Mouse (Mus musculus) right cerebral cortex, postnatal 4 days (tissue): Measurements from ENCODE around the gene Nck2.

ENCODE experiments used
- DNase-seq: peaks from one replicate; pipeline ENCODE4 v3.0.0-alpha.2; 2022

The Nck2 gene

GRCm38 (mm10) chr1:43436554-43436953 is 7.8 kb upstream of the Nck2 start:
- no peak for DNase-seq

DNA sequence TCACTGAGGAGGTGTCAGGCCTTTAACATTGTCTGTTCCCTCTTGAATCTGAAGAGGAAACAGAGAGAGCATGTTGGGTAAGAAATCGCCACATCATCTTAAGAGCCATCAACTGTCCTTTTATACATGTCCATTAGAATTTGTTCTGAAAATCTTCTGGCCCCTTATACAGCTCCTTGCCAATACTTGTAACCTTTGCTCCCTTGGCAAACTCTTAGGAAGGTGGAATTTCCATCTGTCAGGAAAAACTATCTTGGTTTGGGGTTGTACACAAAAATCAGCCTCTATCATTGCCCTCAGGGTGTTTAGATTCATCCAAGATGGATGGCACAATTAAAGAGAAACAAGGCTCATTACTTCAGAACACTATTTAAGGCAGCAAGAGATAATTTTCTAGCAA is 5.1 kb upstream of the Nck2 start:
- no peak for DNase-seq

DNA sequence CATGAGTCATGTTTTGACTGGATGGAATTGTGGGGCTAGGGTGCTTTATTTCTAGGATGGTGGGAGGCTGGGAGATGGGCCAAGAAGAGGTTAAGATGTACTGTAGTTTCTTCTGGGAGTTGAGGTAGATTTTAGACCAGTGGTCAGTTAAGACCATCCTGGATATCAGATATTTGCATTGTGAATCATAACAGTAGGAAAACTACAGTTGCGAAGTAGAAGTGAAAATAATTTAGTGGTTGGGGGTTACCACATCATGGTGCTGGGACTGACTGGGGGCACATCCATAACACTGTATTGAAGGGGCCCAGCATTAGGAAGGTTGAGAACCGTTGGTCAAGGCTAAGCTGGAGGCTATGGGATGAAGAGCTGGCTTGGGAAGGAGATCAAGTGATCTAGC is 1.8 kb upstream of the Nck2 start:
- DNase-seq, result no peak

GRCm38 (mm10) chr1:43445170-43446088 is 1.1 kb downstream of the Nck2 start:
- DNase-seq, result peak; percentile 78

GRCm38 (mm10) chr1:43446089-43446533 is 1.7 kb downstream of the Nck2 start:
- peak; percentile 59 for DNase-seq

DNA sequence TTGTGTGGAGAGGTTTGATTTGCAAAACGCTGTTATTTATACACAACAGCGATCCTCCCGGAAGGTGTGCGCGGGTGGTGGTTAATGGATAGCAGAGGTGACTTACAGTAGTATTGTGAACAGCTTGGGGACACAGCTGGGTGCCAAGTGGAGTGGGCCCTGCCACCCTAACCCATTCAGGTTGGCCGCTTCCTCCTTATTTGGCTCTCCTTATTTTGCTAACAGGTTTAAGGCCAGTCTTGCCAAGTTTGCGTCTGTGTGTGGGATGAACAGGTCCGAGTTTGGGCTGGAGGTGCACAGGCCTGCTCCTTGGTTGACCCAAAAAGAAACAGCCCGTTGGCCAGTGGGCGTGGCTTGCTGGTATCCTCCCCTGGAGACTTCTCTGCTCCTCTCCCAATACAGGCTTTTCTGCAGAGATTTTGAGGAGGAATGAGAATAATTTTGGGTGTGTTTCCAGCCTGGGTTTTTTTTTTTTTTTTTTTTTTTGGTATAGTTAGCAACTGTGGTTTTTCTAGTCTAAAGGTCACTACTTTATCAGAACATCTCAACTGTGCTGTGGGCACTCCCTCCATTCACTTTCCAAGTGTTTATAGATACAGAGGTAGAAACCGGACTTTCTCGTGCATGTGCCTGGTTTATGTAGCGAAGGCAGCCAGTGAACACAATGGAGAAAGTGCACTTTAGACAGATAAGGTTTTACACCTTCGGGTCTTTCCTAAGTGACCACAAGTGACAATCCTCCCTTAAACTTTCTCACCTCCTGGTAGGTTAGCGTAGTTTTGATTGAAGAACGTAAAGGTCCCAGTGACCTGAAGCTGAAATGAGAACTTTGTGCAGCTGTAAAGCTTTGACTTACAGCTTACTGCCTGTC is 2.6 kb downstream of the Nck2 start:
- DNase-seq, result peak; percentile 21

GRCm38 (mm10) chr1:43447602-43448287 is 3.4 kb downstream of the Nck2 start:
- no peak for DNase-seq

GRCm38 (mm10) chr1:43450811-43451210 is 6.4 kb downstream of the Nck2 start:
- DNase-seq, result no peak

- DNase-seq, result no peak
Observed at GRCm38 (mm10) chr1:43453683-43454082, 9.3 kb downstream of the Nck2 start.

- no peak for DNase-seq
Observed at GRCm38 (mm10) chr1:43454741-43455140, 10.4 kb downstream of the Nck2 start.

- DNase-seq, result no peak
Observed at GRCm38 (mm10) chr1:43455196-43455595, 10.8 kb downstream of the Nck2 start.

- DNase-seq, result no peak
Observed at GRCm38 (mm10) chr1:43457012-43457766, 12.8 kb downstream of the Nck2 start.

GRCm38 (mm10) chr1:43460468-43460867 is 16.1 kb downstream of the Nck2 start:
- DNase-seq, result no peak

GRCm38 (mm10) chr1:43462666-43463065 is 18.3 kb downstream of the Nck2 start:
- no peak for DNase-seq

DNA sequence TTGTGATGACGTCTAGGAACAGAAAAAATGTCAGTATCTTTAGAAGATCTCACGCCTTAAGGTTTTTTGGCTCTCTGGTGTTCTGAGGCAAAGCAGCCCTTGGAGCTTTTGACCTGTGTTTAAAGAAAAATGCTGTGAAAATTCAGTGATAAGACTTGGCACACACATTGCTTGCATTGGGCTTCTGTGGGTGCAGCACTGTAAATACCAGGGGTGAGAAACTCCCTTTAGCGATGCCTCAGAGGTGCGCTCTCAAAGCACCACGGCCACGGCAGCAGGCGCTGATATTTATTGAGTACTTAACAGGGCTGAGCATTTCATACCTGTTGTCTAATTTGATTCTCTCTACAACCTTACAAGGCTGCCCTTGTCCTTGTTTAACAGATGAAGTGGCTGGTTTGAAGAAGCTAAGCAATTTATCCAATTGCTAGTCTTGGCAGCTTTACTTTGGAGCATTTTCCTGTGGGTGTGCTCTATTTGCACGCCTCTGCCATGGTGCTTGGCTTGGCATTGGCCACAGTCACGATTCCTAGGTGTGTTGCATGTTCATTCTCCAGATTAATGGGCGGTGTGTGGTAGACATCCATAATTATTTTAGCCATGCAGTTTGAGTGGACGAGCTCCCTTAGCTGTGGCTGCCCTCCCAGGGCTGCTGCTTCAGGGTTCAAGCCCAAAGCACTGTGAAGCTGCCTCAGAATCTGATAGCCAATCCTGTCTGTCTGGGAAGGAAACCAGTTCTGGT is 19.7 kb downstream of the Nck2 start:
- DNase-seq, result no peak

DNA sequence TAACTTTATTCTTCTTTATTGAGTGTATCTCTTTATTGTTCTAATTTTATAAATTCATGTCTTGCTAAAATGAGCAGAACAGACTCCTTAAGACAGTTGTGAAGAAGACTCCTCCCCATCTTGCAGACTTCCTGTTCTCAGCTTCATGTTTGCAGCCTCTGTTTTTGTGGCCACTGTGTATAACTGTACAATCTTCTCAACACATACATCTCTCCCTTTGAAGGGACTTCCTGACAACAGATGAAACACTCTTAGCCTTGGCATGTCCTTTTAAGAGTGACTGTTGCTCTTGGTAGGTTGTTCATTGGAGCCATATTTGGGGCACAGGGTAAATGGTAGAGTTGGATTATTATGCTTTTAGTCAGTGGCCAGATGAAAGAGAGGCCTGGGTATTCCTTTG is 20.6 kb downstream of the Nck2 start:
- no peak for DNase-seq

DNA sequence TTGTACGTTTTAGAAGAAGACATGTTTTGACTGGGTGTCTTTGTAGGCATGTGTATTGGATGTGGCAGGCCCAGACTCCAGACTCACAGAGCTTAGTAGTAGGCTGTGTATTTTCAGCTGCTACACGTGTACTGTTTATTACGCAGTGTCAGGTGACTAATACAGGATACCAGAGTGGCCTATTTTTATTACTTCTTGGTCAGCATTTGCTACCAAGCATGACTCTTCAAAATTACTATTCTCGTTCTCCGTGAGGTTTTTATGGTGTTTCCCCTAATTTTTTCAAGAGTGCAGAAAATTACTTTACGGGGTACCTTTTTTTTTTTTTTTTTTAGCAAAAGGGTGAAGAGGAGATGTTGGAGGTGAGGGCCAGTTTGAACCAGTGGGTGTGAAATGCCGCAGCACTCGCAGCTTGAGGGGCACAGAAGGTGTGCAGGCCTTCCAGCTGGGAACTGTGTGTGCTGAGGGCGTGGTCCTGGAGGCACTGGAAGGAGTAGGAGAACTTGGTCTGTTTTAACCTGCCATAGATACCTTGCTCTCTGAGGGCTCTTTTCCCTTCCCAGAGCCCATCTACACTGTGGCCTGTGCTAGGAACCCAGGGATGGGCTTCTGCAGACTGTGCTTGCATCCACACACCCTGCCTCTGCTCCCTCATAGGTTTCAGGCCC is 21.7 kb downstream of the Nck2 start:
- DNase-seq, result no peak

GRCm38 (mm10) chr1:43467656-43468055 is 23.3 kb downstream of the Nck2 start:
- no peak for DNase-seq

DNA sequence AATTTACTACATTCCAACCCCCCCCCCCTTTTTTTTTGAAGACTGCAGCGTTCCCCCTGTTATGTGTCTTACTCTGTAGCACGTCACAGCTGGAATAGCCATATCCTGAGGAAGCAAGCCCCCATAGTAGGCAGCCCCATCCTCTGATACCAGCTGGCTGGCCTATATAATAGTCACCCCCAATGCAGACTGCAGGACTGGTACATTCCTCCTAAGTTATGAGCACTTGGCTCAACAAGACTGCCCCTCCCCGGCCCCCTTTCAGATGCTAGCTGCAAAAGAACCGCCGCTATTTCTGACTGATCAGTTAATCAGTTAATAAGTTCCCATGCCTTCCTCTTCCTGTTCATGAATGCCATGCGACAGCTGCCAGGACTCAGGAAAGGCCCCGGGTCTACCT is 23.8 kb downstream of the Nck2 start:
- DNase-seq, result no peak

DNA sequence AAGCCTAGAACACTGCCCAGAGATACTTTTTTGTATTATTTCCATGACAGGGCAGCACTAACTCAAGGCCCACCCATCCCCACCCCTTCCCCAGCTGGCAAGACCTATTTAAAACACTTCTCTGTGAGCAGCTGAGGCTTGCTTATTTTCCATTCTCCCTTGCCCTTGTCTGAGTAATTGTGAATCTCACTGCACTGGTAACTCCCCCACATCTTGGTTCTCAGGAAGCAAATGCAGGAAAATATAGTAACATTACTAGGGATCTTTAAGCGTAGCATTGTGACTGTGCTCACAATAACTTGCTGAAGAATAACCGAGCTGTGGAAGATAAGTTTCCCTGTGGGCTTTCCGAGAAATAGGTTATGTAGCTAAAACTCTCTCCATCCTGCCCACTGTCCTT is 24.6 kb downstream of the Nck2 start:
- no peak for DNase-seq
